Mouse (Mus musculus) embryonic facial prominence, embryonic 12.5 days (tissue): ENCODE results near the gene Fxyd4. TPM values are rescaled to one million over a fixed set of nuclear protein-coding genes. Genes with fewer than 3 reads are reported as not detected.

Experiments used
- ATAC-seq: fragments of 200-750 bp; cut with Nextera tagmentation; 2 replicates; pipeline ENCODE4 v1.8.0; 2017; ENCODE audit not compliant: insufficient number of reproducible peaks, insufficient read depth, low FRiP score, low TSS enrichment
- H3K27ac ChIP-seq: fragments of 300-500 bp; sonication (generic); 2 replicates; pipeline ENCODE4 v1.5.1; 2016; ENCODE audit warnings: mild to moderate bottlenecking
- H3K27me3 ChIP-seq: fragments of 300-500 bp; sonication (generic); 2 replicates; pipeline ENCODE4 v1.6.1; 2016; ENCODE audit warnings: mild to moderate bottlenecking, moderate library complexity
- H3K36me3 ChIP-seq: fragments of 300-500 bp; sonication (generic); 2 replicates; pipeline ENCODE4 v1.6.1; 2016; ENCODE audit warnings: mild to moderate bottlenecking
- H3K4me1 ChIP-seq: fragments of 300-500 bp; sonication (generic); 2 replicates; pipeline ENCODE4 v1.6.1; 2016
- H3K4me2 ChIP-seq: fragments of 300-500 bp; sonication (generic); replicated peaks from 2 replicates; pipeline ENCODE4 v1.6.1; 2016; ENCODE audit warnings: mild to moderate bottlenecking, moderate library complexity
- H3K4me3 ChIP-seq: fragments of 300-500 bp; sonication (generic); 2 replicates; pipeline ENCODE4 v1.5.1; 2016; ENCODE audit warnings: mild to moderate bottlenecking
- H3K9ac ChIP-seq: fragments of 300-500 bp; sonication (generic); 2 replicates; pipeline ENCODE4 v1.6.1; 2016; ENCODE audit warnings: mild to moderate bottlenecking, moderate library complexity
- H3K9me3 ChIP-seq: fragments of 300-500 bp; sonication (generic); 2 replicates; pipeline ENCODE4 v1.6.1; 2016; ENCODE audit warnings: mild to moderate bottlenecking, moderate library complexity
- WGBS: fragments of 180-500 bp; shearing (Covaris S2); methylation state at CpG from one replicate; pipeline ENCODE4 v1.1.7; 2016; 5-methylcytosine and 5-hydroxymethylcytosine counted together
- polyA plus RNA-seq: library from polyadenylated mRNA; unstranded; fragments of >200 nt; fragmentation: Nextera tagmentation; extraction: Ambion mirVana; gene quantifications from 2 replicates; pipeline ENCODE4 v1.2.1, GENCODE M21; 2016

The Fxyd4 gene
- polyA plus RNA-seq, 1 experiment from 2014 or later, result 2.2 TPM

DNA sequence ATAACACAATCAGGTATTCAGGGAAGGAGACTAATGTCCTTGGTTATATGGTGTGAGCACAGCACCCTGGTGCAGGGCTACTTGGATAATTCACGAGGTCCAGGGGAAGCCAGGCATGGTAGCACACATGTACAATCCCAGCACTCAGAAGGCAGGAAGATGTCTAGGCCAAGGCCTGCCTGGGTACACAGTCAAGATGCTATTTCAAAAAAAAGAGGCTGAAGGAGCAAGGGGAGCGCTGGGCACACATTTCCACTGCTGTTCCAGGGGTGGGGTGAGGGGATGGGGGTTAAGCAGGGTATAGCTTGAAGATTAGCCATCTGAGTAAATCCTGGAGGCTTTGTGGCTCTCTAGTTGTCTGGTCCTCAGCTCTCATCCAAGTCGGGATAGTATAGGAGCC lies 33.7 kb downstream of the Fxyd4 start:
- ATAC-seq, result no peak
- no peak overlapping the region for H3K4me2 ChIP-seq
- no peaks in the 10 kb centered on the region for H3K27me3 ChIP-seq
- no peaks in the 10 kb centered on the region for H3K36me3 ChIP-seq
- WGBS, result 72% methylated on average over 3 of the region's 3 CpGs
- no peak overlapping the region for H3K27ac ChIP-seq
- peaks cover 12% of the 10 kb centered on the region for H3K4me1 ChIP-seq
- no peak overlapping the region for H3K4me3 ChIP-seq
- H3K9me3 ChIP-seq, result no peaks in the 10 kb centered on the region
- H3K9ac ChIP-seq, result no peak overlapping the region

DNA sequence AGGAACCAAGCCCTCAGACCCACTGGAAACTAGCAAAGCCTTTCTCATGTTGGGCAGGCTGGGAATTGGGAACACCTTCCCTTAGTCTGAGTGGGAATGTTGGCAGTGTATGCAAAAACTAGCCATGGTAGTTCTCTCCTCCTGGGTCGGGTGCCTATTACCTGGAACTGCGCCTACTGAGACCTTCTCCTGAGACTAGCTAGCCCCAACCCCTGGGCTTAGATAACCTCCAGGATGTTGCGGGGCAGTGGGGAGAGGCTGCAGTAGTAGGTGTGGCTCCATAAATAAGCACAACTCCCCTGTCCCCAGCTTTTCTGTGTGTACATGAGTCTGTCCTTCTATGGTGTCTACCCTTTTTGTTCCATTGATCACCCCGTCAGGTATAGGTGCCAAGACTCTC lies 34.9 kb downstream of the Fxyd4 start:
- ATAC-seq, result no peak
- Histone ChIP-seq H3K4me1 (0 out of 2 replicates have a peak, but pooled peaks cover 4% of the 10 kb centered on the region), H3K36me3 (no peaks in the 10 kb centered on the region), H3K27ac (no peak overlapping the region), H3K27me3 (no peaks in the 10 kb centered on the region), H3K4me3 (no peak overlapping the region), H3K9ac (no peak overlapping the region), H3K4me2 (no peak overlapping the region), H3K9me3 (no peaks in the 10 kb centered on the region)
- 79% methylated on average over 4 of the region's 4 CpGs for whole genome bisulfite sequencing

DNA sequence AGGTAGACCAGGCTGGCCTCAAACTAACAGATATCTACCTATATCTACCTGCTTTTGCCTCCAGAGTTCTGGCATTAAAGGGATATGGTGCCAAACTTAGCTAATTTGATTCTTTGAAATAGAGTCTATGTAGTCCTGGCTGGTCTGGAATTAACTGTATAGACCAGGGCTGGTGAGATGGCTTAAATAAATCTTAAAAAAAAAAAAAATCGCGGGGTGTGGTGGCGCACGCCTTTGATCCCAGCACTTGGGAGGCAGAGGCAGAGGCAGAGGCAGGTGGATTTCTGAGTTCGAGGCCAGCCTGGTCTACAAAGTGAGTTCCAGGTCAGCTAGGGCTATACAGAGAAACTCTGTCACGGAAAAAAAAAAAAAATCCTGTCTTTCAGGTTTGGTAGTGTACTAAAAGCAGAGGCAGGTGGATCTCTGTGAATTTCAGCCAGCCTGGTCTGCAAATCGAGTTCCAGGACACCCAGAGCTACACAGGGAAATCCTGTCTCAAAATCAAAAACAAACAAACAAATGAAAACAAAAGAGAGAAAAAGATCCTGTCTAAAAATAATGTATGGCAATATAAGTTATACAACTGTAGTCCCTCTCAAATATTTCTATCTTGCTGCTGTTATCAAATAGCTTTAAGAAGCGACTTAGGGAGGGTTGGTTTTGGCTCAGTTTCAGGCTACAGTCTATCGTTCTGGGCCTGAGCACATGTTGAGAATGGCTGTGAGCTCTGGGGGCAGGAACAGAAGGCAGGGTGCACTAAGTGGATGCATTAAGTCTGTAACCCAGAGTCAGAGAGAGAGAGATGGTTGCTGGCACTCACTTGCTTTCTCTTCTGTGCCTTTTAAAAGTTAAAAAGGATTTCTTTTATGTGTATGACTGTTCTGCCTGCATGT lies 35.7 kb downstream of the Fxyd4 start:
- 64% methylated on average over 9 of the region's 9 CpGs for WGBS
- no peak overlapping the region for H3K4me2 ChIP-seq
- 0 out of 2 replicates have a peak, but pooled peaks cover 4% of the 10 kb centered on the region for H3K4me1 ChIP-seq
- H3K9ac ChIP-seq, result no peak overlapping the region
- no peak for ATAC-seq
- H3K36me3 ChIP-seq, result no peaks in the 10 kb centered on the region
- H3K9me3 ChIP-seq, result no peaks in the 10 kb centered on the region
- no peak overlapping the region for H3K4me3 ChIP-seq
- H3K27me3 ChIP-seq, result no peaks in the 10 kb centered on the region
- no peak overlapping the region for H3K27ac ChIP-seq

DNA sequence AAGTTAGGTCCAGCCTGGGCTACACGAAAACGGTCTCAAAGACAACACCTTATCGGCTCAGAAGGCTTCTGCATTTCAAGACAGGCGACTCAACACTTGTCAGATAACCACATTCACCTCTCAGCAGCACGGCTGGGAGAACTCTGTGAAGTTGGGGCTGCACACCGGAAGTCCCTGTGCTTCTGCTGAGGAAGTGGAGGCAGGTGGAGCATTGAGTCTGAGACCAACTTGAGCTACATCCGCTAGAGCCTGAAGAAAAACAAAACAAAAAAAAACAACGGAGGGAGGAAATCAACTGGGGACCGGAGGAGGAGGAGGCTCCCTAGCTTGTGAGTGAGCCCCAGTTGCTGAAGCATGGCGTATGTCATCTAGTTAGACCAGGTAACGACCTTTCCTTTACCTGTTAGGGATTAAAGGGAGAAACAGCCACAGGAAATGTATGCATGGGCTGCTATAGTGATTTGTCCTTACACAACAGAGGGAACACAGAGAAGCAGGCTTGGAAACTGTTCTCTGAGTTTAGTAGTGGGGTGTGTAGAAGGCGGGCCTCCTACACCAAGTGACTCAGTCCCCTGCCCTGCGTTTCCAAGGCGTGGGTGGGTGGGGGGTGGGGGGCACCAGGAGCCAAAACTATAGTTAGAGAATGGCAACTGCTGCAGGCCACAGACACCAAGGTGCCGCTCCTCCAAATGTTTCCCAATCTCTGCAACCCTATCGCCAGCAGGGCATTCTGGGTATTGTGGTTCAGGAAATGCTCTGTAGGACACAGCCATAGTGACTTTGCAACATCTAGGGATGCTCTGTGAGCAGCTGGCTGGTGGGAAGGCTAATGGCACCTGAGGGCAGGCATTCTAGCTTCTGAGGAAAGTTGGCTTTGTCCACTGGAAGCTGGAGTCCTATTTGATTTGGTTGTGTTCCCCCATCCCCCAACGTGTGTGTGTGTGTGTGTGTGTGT lies 37.1 kb downstream of the Fxyd4 start, which contains the start of gene Hnrnpf:
Gene Hnrnpf, plus strand, starts transcription at position 199 of the 955 bp plus-strand sequence.
- Histone ChIP-seq H3K9ac (no peak within 1 kb of the TSS), H3K4me1 (0 out of 2 replicates have a peak, but pooled peaks cover 1% of the 10 kb centered on the region), H3K4me2 (no peak within 1 kb of the TSS), H3K36me3 (no peaks in the 10 kb centered on the region), H3K27me3 (no peaks in the 10 kb centered on the region), H3K4me3 (no peak within 1 kb of the TSS), H3K9me3 (no peaks in the 10 kb centered on the region), H3K27ac (no peak within 1 kb of the TSS)
- no peak for ATAC-seq
- 79% methylated on average over 17 of the region's 17 CpGs for WGBS

DNA sequence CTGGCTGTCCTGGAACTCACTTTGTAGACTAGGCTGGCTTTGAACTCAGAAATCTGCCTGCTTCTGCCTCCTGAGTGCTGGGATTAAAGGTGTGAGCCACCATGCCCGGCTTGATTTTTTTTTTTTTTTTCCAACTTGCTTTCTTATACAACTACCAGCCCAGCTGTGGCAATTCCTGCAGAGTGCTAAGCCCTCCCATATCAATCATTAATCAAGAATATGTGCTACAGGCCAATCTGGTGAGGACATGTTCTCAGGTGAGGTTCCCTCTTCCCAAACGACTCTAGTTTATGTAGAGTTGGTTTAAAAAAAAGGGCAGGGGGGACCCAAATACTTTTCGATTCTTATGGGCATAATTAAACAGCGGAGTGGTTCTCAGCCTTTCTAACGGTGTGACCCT lies 39.7 kb downstream of the Fxyd4 start:
- WGBS, result 76% methylated on average over 5 of the region's 5 CpGs
- H3K27ac ChIP-seq, result no peak overlapping the region
- no peaks in the 10 kb centered on the region for H3K4me1 ChIP-seq
- no peaks in the 10 kb centered on the region for H3K9me3 ChIP-seq
- H3K4me2 ChIP-seq, result no peak overlapping the region
- H3K27me3 ChIP-seq, result no peaks in the 10 kb centered on the region
- H3K9ac ChIP-seq, result no peak overlapping the region
- ATAC-seq, result no peak
- no peak overlapping the region for H3K4me3 ChIP-seq
- H3K36me3 ChIP-seq, result no peaks in the 10 kb centered on the region

DNA sequence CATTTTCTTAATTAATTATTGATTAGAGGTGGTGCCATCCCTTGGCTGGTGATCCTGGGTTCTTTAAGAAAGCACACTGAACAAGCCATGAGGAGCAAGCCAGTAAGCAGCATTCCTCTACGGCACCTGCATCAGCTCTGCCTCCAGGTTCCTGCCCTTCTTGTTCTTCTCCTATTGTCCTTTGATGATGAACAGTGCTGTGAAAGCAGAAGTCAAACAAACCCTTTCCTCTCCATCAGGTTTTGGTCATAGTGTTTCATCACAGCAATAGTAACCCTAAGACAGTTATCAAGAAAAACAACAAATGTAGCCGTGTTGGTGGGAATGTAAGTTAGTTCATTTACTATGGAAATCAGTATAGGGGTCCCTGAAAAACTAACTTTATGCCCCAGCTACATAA lies 44.1 kb downstream of the Fxyd4 start:
- no peak overlapping the region for H3K27ac ChIP-seq
- no peaks in the 10 kb centered on the region for H3K4me1 ChIP-seq
- H3K27me3 ChIP-seq, result no peaks in the 10 kb centered on the region
- WGBS, result 87% methylated on average over 2 of the region's 2 CpGs
- H3K9ac ChIP-seq, result no peak overlapping the region
- no peak for ATAC-seq
- H3K4me2 ChIP-seq, result no peak overlapping the region
- H3K36me3 ChIP-seq, result no peaks in the 10 kb centered on the region
- H3K9me3 ChIP-seq, result no peaks in the 10 kb centered on the region
- H3K4me3 ChIP-seq, result no peak overlapping the region

DNA sequence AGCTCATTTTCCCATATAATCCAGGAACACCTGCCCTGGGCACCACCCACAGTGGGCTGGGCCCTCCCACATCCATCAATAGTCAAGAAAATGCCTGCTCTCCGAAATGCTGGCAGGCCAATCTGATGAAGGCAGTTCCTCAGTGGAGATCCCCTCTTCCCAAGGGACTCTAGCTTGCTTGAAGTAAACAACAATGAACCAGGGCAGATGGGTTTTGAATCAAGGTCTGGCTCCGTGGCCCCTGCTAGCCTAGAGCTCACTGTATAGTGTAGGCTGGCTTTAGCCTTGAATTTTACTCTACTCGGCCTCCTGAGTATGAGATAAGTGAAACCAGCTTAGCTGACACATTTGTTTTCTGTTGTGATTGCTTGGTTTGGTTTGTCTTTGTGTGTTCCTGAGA lies 45.1 kb downstream of the Fxyd4 start:
- no peaks in the 10 kb centered on the region for H3K36me3 ChIP-seq
- no peak overlapping the region for H3K27ac ChIP-seq
- H3K9me3 ChIP-seq, result no peaks in the 10 kb centered on the region
- no peak overlapping the region for H3K9ac ChIP-seq
- no peak overlapping the region for H3K4me3 ChIP-seq
- H3K4me1 ChIP-seq, result no peaks in the 10 kb centered on the region
- H3K4me2 ChIP-seq, result no peak overlapping the region
- WGBS, result 52% methylated on average over 3 of the region's 3 CpGs
- no peak for ATAC-seq
- H3K27me3 ChIP-seq, result no peaks in the 10 kb centered on the region

DNA sequence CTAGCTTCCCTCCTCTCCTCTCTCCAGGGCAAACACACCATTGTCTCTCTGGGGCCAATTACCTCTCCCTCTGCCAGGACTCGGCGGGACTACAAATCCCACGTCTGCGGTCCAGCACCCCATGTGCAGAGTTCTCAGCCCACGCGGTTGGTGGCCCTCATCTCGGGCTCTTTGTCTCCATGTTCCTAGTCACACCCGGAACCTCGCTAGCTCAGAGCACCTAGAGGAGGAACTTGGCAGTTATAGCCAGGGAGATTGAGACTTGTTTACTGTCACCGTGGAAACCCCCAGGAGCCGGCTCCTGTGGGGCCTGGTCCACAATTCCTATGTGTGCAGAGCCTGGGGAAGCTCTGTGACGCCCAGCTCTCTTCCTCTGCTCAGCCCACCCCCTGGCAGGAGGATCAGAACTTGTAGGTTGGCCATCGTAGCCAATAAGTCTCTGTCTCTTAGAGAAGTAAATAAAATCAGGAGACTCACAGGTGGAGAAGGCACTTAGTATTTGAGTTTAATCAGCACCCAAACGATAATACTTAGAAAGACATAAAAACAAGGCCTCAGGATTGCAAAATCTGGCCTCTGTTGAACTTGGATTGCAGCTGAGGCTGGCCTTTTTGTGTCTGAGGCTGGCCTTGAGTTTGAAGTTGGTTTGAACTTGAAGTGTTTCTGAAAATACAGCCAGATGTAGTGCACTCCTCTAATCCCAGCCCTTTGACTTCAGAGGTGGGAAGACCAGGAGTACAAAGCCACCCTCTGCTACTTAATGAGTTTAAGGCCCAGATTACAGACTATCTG lies 45.9 kb downstream of the Fxyd4 start:
- ATAC-seq, result no peak
- Histone ChIP-seq H3K27ac (no peak overlapping the region), H3K4me3 (no peak overlapping the region), H3K27me3 (no peaks in the 10 kb centered on the region), H3K4me1 (no peaks in the 10 kb centered on the region), H3K9me3 (no peaks in the 10 kb centered on the region), H3K36me3 (no peaks in the 10 kb centered on the region), H3K4me2 (no peak overlapping the region), H3K9ac (no peak overlapping the region)
- 65% methylated on average over 14 of the region's 14 CpGs for whole genome bisulfite sequencing

DNA sequence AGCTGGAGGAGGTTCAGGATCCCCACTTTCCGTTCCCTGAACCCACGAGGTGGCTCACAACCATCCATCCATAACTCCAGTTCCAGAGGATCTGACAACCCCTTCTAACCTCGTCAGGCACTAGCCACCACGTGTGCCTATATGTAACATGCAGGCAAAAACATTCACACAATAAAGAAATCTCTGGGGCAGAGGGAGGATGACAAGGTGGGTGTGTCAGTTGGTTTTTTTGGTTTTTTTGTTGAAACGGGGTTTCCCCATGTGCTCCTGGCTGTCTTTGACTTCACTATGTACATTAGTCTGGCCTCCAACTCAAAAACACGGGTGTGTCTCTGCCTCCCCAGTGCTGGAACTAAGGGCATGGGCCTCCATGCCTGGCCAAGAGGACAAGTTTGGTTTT lies 47.2 kb downstream of the Fxyd4 start:
- no peak for ATAC-seq
- H3K27me3 ChIP-seq, result no peaks in the 10 kb centered on the region
- 82% methylated on average over 6 of the region's 6 CpGs for WGBS
- no peak overlapping the region for H3K9ac ChIP-seq
- H3K27ac ChIP-seq, result no peak overlapping the region
- no peaks in the 10 kb centered on the region for H3K36me3 ChIP-seq
- H3K9me3 ChIP-seq, result no peaks in the 10 kb centered on the region
- no peak overlapping the region for H3K4me3 ChIP-seq
- H3K4me1 ChIP-seq, result no peaks in the 10 kb centered on the region
- H3K4me2 ChIP-seq, result no peak overlapping the region

DNA sequence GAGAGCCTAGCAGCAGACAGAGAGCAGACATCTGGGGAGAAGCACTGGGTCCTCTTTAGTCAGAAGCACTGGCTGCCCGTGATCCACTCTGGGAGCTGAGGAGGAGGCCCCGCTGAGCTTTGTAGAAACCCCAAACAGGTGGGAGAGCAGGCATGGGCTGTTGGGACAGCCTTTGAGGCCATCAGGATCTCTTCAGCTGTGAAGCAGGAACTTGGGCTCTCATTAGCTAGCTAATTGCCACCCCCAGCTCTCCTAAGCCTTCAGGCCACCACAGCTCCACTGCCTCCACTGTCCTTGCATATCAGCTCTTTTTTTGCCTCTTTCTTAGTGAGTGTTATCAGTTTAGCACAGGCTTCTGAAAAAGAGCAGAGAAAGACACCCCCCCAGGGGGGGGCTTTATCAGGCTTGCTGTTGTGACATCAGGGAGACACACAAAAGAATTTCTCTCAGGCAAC lies 48.8 kb downstream of the Fxyd4 start:
- WGBS, result 54% methylated on average over 2 of the region's 2 CpGs
- Histone ChIP-seq H3K27ac (no peak overlapping the region), H3K9ac (no peak overlapping the region), H3K4me1 (no peaks in the 10 kb centered on the region), H3K27me3 (no peaks in the 10 kb centered on the region), H3K4me3 (no peak overlapping the region), H3K36me3 (no peaks in the 10 kb centered on the region), H3K4me2 (no peak overlapping the region), H3K9me3 (no peaks in the 10 kb centered on the region)
- no peak for ATAC-seq

DNA sequence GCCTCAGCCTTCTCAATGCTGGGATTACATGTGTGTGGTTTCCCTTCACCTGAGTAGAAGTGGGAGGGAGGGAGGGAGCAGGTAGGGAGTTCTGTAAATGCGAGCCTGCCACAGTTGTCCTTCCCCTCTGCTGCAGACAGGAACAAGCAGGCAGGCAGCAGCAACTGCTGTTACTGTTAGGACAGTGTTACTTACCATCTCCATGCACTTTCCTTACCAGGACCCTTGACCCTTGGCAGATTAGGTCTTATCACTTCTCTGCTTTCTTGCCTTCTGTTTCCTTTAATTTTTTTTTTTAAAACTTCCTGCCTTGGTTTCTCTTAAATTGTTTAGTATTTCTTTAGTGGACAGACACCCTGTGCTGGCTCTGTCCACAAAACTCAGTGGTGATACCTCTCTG lies 49.5 kb downstream of the Fxyd4 start:
- Histone ChIP-seq H3K27ac (no peak overlapping the region), H3K4me3 (no peak overlapping the region), H3K4me2 (no peak overlapping the region), H3K27me3 (no peaks in the 10 kb centered on the region), H3K9ac (no peak overlapping the region), H3K36me3 (no peaks in the 10 kb centered on the region), H3K9me3 (no peaks in the 10 kb centered on the region), H3K4me1 (no peaks in the 10 kb centered on the region)
- WGBS, result 47% methylated on average over 1 of the region's 1 CpGs
- ATAC-seq, result no peak
